Mouse (Mus musculus) heart, postnatal 14 days (tissue): ENCODE data around the gene Glrb. TPM values are rescaled to one million over a fixed set of nuclear protein-coding genes. Genes with fewer than 3 reads are reported as not detected.
A peak's percentile ranks its signal among the peaks of the same experiment; 100 is the strongest.

Experiments used
- DNase-seq, 2 experiments: peaks; one replicate each; pipeline ENCODE4 v3.0.0; 2021 to 2022
- intact Hi-C: fragments of 180-260 bp; cut with DNase I; formaldehyde crosslinking; loops from one replicate; pipeline ENCODE4 v1.15.1; 2025
- total RNA-seq, 2 experiments: library from RNA; stranded (reverse); gene quantifications; 2 replicates each; pipeline ENCODE4 v1.2.3; 2021

The Glrb gene
- total RNA-seq, 2 experiments from 2014 or later: 0.10 to 0.26 TPM

- intact Hi-C loops: no loop called here
- DNase-seq: no peak
Observed at GRCm38 (mm10) chr3:80839845-80840244, 73.6 kb downstream of the Glrb start.

GRCm38 (mm10) chr3:80837583-80837982 is 75.9 kb downstream of the Glrb start:
- no peak for DNase-seq
- intact Hi-C loops: no loop called here

GRCm38 (mm10) chr3:80823975-80824374 is 89.5 kb downstream of the Glrb start:
- intact Hi-C loops: no loop called here

GRCm38 (mm10) chr3:80818619-80819018 is 94.8 kb downstream of the Glrb start:
- intact Hi-C loops: no loop called here
- no peak for DNase-seq

More at GRCm38 (mm10) chr3:80823975-80824374, 89.5 kb downstream of the Glrb start:
- no peak for DNase-seq

GRCm38 (mm10) chr3:80813734-80814133 is 99.7 kb downstream of the Glrb start:
- no peak for DNase-seq
- intact Hi-C loops: no loop called here

- no peak for DNase-seq
- intact Hi-C loops: no loop called here
Observed at GRCm38 (mm10) chr3:80812237-80812636, 101.2 kb downstream of the Glrb start.

- DNase-seq: no peak
Observed at GRCm38 (mm10) chr3:80805327-80805726, 108.1 kb downstream of the Glrb start.

GRCm38 (mm10) chr3:80803811-80804210 is 109.6 kb downstream of the Glrb start:
- DNase-seq: no peak
- intact Hi-C loops: loop anchor here (2.0 kb wide), 1 partner anchor 723 kb away; no protein-coding TSS in a partner anchor

More at GRCm38 (mm10) chr3:80805327-80805726, 108.1 kb downstream of the Glrb start:
- intact Hi-C loops: no loop called here

GRCm38 (mm10) chr3:80803211-80803610 is 110.2 kb downstream of the Glrb start:
- intact Hi-C loops: loop anchor here (2.0 kb wide), 1 partner anchor 722 kb away; no protein-coding TSS in a partner anchor
- DNase-seq: no peak

GRCm38 (mm10) chr3:80802596-80803081 is 110.8 kb downstream of the Glrb start, which contains the start of gene Gria2:
Gene Gria2 (minus strand): TSS chr3:80802835.
- peak; percentile 54 to 74 for DNase-seq
- intact Hi-C loops: loop anchor here (2.0 kb wide), 1 partner anchor 722 kb away; no protein-coding TSS in a partner anchor

- intact Hi-C loops: loop anchor here (2.0 kb wide), 1 partner anchor 721 kb away; no protein-coding TSS in a partner anchor
- no peak for DNase-seq
Observed at GRCm38 (mm10) chr3:80801827-80802310, 111.6 kb downstream of the Glrb start.

GRCm38 (mm10) chr3:80800995-80801826 is 112.2 kb downstream of the Glrb start:
- intact Hi-C loops: no loop called here
- DNase-seq: no peak

- intact Hi-C loops: no loop called here
- peak; percentile 1 to 2 for DNase-seq
Observed at GRCm38 (mm10) chr3:80800299-80800994, 113.0 kb downstream of the Glrb start.

- DNase-seq: no peak
Observed at GRCm38 (mm10) chr3:80797935-80798334, 115.5 kb downstream of the Glrb start.

GRCm38 (mm10) chr3:80796764-80797163 is 116.7 kb downstream of the Glrb start:
- DNase-seq: no peak
- intact Hi-C loops: no loop called here

More at GRCm38 (mm10) chr3:80797935-80798334, 115.5 kb downstream of the Glrb start:
- intact Hi-C loops: no loop called here

GRCm38 (mm10) chr3:80795284-80795683 is 118.2 kb downstream of the Glrb start:
- intact Hi-C loops: no loop called here

More at GRCm38 (mm10) chr3:80795284-80795683, 118.2 kb downstream of the Glrb start:
- no peak for DNase-seq

Other genes with a start within 250 kb of the Glrb start
- gene Gria2, start 110.8 kb downstream of the Glrb start, total RNA-seq: under 1 TPM in 1 of 2 experiments, not detected in 1; 0.17 TPM
- gene Pdgfc, start 122.8 kb upstream of the Glrb start, total RNA-seq: 1 to 10 TPM; 2.1 to 3.7 TPM